ENCODE assay signal across 23 mouse cellular contexts in the genomic region with DNA sequence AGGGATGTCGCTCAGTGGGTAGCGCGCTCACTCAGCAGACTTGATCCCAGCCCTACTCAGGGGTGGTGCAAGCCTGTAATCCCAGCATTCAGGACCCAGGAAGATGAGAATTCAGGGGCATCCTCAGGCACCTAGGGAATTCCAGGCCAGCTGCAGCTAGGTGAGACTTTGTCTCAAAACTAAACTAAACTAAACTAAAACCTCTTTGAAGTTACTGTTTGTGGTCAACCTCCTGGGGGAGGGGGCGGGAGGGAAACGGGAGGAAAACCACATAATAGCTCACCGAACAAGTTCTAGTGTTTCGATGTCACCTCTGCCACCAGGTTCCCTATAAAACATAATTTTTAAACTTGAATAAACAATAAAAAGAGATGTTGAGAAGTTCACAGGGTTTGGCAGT. TPM values are rescaled to one million over a fixed set of nuclear protein-coding genes. Genes with fewer than 3 reads are reported as not detected.
A peak's percentile ranks its signal among the peaks of the same experiment; 100 is the strongest.
DNase-seq lines count a peak whose midpoint lies in the region; ATAC-seq and TF ChIP-seq lines count a peak whose summit lies in the region.
"Had no signal": no experiment of that assay in that cellular context is flagged by ENCODE, and none has a peak within 500 bp of the region (broad histone marks: within the 10 kb centered on the region; RNA-seq: fewer than 3 reads in every experiment).

No protein-coding gene starts in this region.

- no peaks in the 10 kb centered on the region for H3K9me3 ChIP-seq in CH12.LX (replicated peaks; ENCODE audit: low read length)
- H3K9me3 ChIP-seq in hindbrain, embryonic 11.5 days (ENCODE audit: control insufficient read depth, low read length), result no peaks in the 10 kb centered on the region
- H3K9me3 ChIP-seq in midbrain, embryonic 13.5 days, result no peaks in the 10 kb centered on the region
- H3K9me3 ChIP-seq: embryonic facial prominence, embryonic 12.5 days; forebrain, embryonic 15.5 days; G1E; heart, embryonic 15.5 days; hindbrain, embryonic 10.5 days; hindbrain, embryonic 15.5 days had no signal

- 88% methylated on average over 7 of the region's 7 CpGs for WGBS in hindbrain, embryonic 11.5 days
- WGBS in midbrain, embryonic 13.5 days, result 89% methylated on average over 7 of the region's 7 CpGs

- intact Hi-C loops in left cerebral cortex, postnatal 10 days (cut with DNase I), result no loop called here

- in situ Hi-C loops in CH12.LX (cut with MboI; ENCODE audit: low pct_ligation_motif_present, low pct_unique_long_range_greater_than_20kb, low sequenced_read_pairs), result no loop called here

- TF ChIP-seq POLR2A in CH12.LX (IDR thresholded peaks at IDR 0.05; ENCODE audit: low read depth, low read length), result no peak

- TF ChIP-seq EP300 in CH12.LX (IDR thresholded peaks at IDR 0.05; ENCODE audit: low read length), result peak; percentile 36

- dilution Hi-C loops in CH12.LX (cut with MboI; ENCODE audit: extremely low pct_ligation_motif_present, extremely low pct_unique_long_range_greater_than_20kb, low sequenced_read_pairs), result no loop called here

- H3K27ac ChIP-seq in CH12.LX (ENCODE audit: insufficient read depth, low read depth), result no peak overlapping the region
- H3K27ac ChIP-seq in hindbrain, embryonic 11.5 days (ENCODE audit: low read depth, low read length), result no peak overlapping the region
- no peak overlapping the region for H3K27ac ChIP-seq in midbrain, embryonic 13.5 days
- H3K27ac ChIP-seq: embryonic facial prominence, embryonic 12.5 days; forebrain, embryonic 15.5 days; heart, adult 2 months; heart, embryonic 15.5 days; hindbrain, embryonic 10.5 days; hindbrain, embryonic 15.5 days had no signal

- no peak overlapping the region for H3K9ac ChIP-seq in CH12.LX (ENCODE audit: insufficient read depth, low read depth)
- H3K9ac ChIP-seq in hindbrain, embryonic 11.5 days (ENCODE audit: low read depth, low read length), result no peak overlapping the region
- H3K9ac ChIP-seq in midbrain, embryonic 13.5 days (replicated peaks), result no peak overlapping the region
- H3K9ac ChIP-seq: embryonic facial prominence, embryonic 12.5 days; forebrain, embryonic 15.5 days; heart, embryonic 15.5 days; hindbrain, embryonic 15.5 days had no signal

- H3K4me1 ChIP-seq in CH12.LX (ENCODE audit: control insufficient read depth in 1 of 2, insufficient read depth in 2 of 2), result peaks cover 12 to 17% of the 10 kb centered on the region in 2 experiments
- H3K4me1 ChIP-seq in hindbrain, embryonic 11.5 days (replicated peaks; ENCODE audit: control insufficient read depth, insufficient read depth, low read length), result no peaks in the 10 kb centered on the region
- H3K4me1 ChIP-seq in midbrain, embryonic 13.5 days (replicated peaks), result no peaks in the 10 kb centered on the region
- H3K4me1 ChIP-seq: forebrain, embryonic 15.5 days; hindbrain, embryonic 15.5 days had no signal

- H3K27me3 ChIP-seq in CH12.LX (replicated peaks), result no peaks in the 10 kb centered on the region
- no peaks in the 10 kb centered on the region for H3K27me3 ChIP-seq in hindbrain, embryonic 11.5 days (ENCODE audit: control insufficient read depth, insufficient read depth, low read length)
- no peaks in the 10 kb centered on the region for H3K27me3 ChIP-seq in midbrain, embryonic 13.5 days
- H3K27me3 ChIP-seq: embryonic facial prominence, embryonic 12.5 days; forebrain, embryonic 15.5 days; heart, embryonic 15.5 days; hindbrain, embryonic 15.5 days had no signal

- no peaks in the 10 kb centered on the region for H3K36me3 ChIP-seq in CH12.LX (replicated peaks in 1 of 2; ENCODE audit: control insufficient read depth in 1 of 2, insufficient read depth in 1 of 2, low read length in 1 of 2)
- no peaks in the 10 kb centered on the region for H3K36me3 ChIP-seq in hindbrain, embryonic 11.5 days (ENCODE audit: control insufficient read depth, insufficient read depth, low read length)
- H3K36me3 ChIP-seq in midbrain, embryonic 13.5 days, result peaks cover 5% of the 10 kb centered on the region; the same call in 1 of the 2 replicates
- H3K36me3 ChIP-seq: embryonic facial prominence, embryonic 12.5 days; forebrain, embryonic 15.5 days; heart, embryonic 15.5 days; hindbrain, embryonic 15.5 days had no signal

- peak; percentile 29 for DNase-seq in thymus, postnatal 14 days
- no peak for DNase-seq in thymus, adult 18-20 months
- DNase-seq in CH12.LX (ENCODE audit: extremely low read depth), result no peak
- DNase-seq in induced T-regulatory cell, adult 2 months (ENCODE audit: low read depth), result peak; percentile 32
- no peak for DNase-seq in hindbrain, embryonic 11.5 days (ENCODE audit: low spot score)
- no peak for DNase-seq in left cerebral cortex, postnatal 10 days (ENCODE audit: extremely low spot score in 1 of 2, low spot score in 2 of 2)
- DNase-seq: adrenal gland, postnatal 10 days; B cell, adult 2 months; cerebellum, adult 11-12 months; cerebellum, adult 9-10 months; cerebellum, postnatal 25 days; gastrocnemius, postnatal 14 days; heart, adult 2 months; heart, postnatal 14 days had no signal

- no peak overlapping the region for H3K4me3 ChIP-seq in CH12.LX (replicated peaks in 1 of 3; ENCODE audit: low read depth in 2 of 3, low read length in 2 of 3, poor library complexity in 1 of 3)
- H3K4me3 ChIP-seq in hindbrain, embryonic 11.5 days (ENCODE audit: low read depth, low read length), result no peak overlapping the region
- H3K4me3 ChIP-seq in midbrain, embryonic 13.5 days (replicated peaks), result no peak overlapping the region
- H3K4me3 ChIP-seq: embryonic facial prominence, embryonic 12.5 days; forebrain, embryonic 15.5 days; heart, adult 2 months; heart, embryonic 15.5 days; hindbrain, embryonic 10.5 days; hindbrain, embryonic 15.5 days had no signal

- no peak for ATAC-seq in hindbrain, embryonic 11.5 days (ENCODE audit: low FRiP score)
- ATAC-seq in midbrain, embryonic 13.5 days, result no peak
- ATAC-seq: forebrain, embryonic 15.5 days; inflammation-experienced regulatory T-cells, adult 6 months had no signal

- TF ChIP-seq CTCF in CH12.LX (conservative IDR thresholded peaks at IDR 0.05 in 1 of 2, IDR thresholded peaks at IDR 0.05 in 1 of 2; ENCODE audit: low read depth in 2 of 2, low read length in 2 of 2), result no peak

- no peaks in the 10 kb centered on the region for H3K79me2 ChIP-seq in CH12.LX (replicated peaks; ENCODE audit: control insufficient read depth, extremely low read depth, insufficient read depth, poor library complexity, severe bottlenecking)

- peak overlapping the region; percentile 1 for H3K4me2 ChIP-seq in CH12.LX (ENCODE audit: insufficient read depth, low read depth, poor library complexity, severe bottlenecking)
- H3K4me2 ChIP-seq in hindbrain, embryonic 11.5 days (replicated peaks; ENCODE audit: low read depth, low read length), result no peak overlapping the region
- H3K4me2 ChIP-seq in midbrain, embryonic 13.5 days (replicated peaks), result no peak overlapping the region
- H3K4me2 ChIP-seq: embryonic facial prominence, embryonic 12.5 days; forebrain, embryonic 15.5 days; heart, embryonic 11.5 days; heart, embryonic 15.5 days; hindbrain, embryonic 15.5 days had no signal

- TF ChIP-seq RAD21 in CH12.LX (IDR thresholded peaks at IDR 0.05; ENCODE audit: low read depth, low read length), result no peak

TF ChIP-seq in CH12.LX, 34 proteins besides CTCF, POLR2A, EP300 and RAD21:
- no peak for TF ChIP-seq MXI1 (IDR thresholded peaks at IDR 0.05; ENCODE audit: low read depth, low read length)
- TF ChIP-seq RCOR1 (conservative IDR thresholded peaks at IDR 0.05; ENCODE audit: low read depth, low read length), result peak; percentile 63; the same call in 1 of the 2 replicates
- TF ChIP-seq NELFE (IDR thresholded peaks at IDR 0.05; ENCODE audit: low read depth, low read length), result no peak
- TF ChIP-seq TCF12 (IDR thresholded peaks at IDR 0.05; ENCODE audit: low read depth, low read length), result 0 out of 2 replicates have a peak, but pooled peaks have one; percentile 38
- TF ChIP-seq BHLHE40 (IDR thresholded peaks at IDR 0.05; ENCODE audit: low read depth, low read length), result peak; percentile 49; the same call in 1 of the 2 replicates
- no peak for TF ChIP-seq CHD1 (IDR thresholded peaks at IDR 0.05; ENCODE audit: low read depth, low read length)
- 0 out of 2 replicates have a peak, but pooled peaks have one; percentile 16 for TF ChIP-seq CHD2 (IDR thresholded peaks at IDR 0.05; ENCODE audit: low read length)
- TF ChIP-seq IRF4 (IDR thresholded peaks at IDR 0.05; ENCODE audit: low read depth, low read length), result peak; percentile 75
- TF ChIP-seq NRF1 (IDR thresholded peaks at IDR 0.05; ENCODE audit: low read depth, low read length), result no peak

RNA-seq across cellular contexts. Expression of gene Foxp1, which starts 24.4 kb away (rescaled TPM):
- 75.1 and 105 TPM in 2 replicates for total RNA-seq in CH12.LX (2012; rRNA removed)
- 59.5 and 66.5 TPM in 2 replicates for total RNA-seq in CH12.LX (2014; rRNA removed)
- 75.6 and 87.4 TPM in 2 replicates for polyA plus RNA-seq in CH12.LX (2012; ENCODE audit: insufficient read length, low read depth)
- polyA plus RNA-seq in hindbrain, embryonic 11.5 days (2014; fragmentation: Nextera tagmentation; extraction: Ambion mirVana), result 81.5 and 91.9 TPM in 2 replicates
- polyA plus RNA-seq in midbrain, embryonic 13.5 days (2015; fragmentation: Nextera tagmentation; extraction: Ambion mirVana), result 68.3 and 70.4 TPM in 2 replicates
- total RNA-seq in left cerebral cortex, postnatal 10 days (2021), result 100 to 1,000 TPM; 157 to 161 TPM

Comparison
In these comparisons a context has a peak if more than half of its experiments do, and no peak if none do; other contexts are left out.
1. DNase-seq: peak in thymus, postnatal 14 days (single experiment) and induced T-regulatory cell, adult 2 months (single experiment); none in thymus, adult 18-20 months (0 of 2), CH12.LX (single experiment), hindbrain, embryonic 11.5 days (single experiment) and left cerebral cortex, postnatal 10 days (0 of 2).